Mouse (Mus musculus): ENCODE measurements around the gene Nup188. TPM values are rescaled to one million over a fixed set of nuclear protein-coding genes. Genes with fewer than 3 reads are reported as not detected.

The Nup188 gene
- total and polyA plus RNA-seq, 2 experiments from 2014 or later, result 11.9 to 32.6 TPM

GRCm38 (mm10) chr2:30335324-30335723 lies 49.1 kb downstream of the Nup188 start:
- no peaks in the 10 kb centered on the region for H3K4me1 ChIP-seq (ENCODE audit: insufficient read depth, low read length)
- no peaks in the 10 kb centered on the region for H3K9me3 ChIP-seq (ENCODE audit: low read length)
- H3K27ac ChIP-seq, result no peak overlapping the region
- peaks cover 71% of the 10 kb centered on the region for H3K36me3 ChIP-seq (ENCODE audit: insufficient read depth, low read length)
- no peak for TF ChIP-seq CTCF (IDR thresholded peaks at IDR 0.05; ENCODE audit: low read depth)
- WGBS, result 95% methylated on average over 2 of the region's 2 CpGs
- ATAC-seq (no peak), DNase-seq (ENCODE audit: low spot score) (no peak)
- H3K4me2 ChIP-seq (ENCODE audit: low read depth, low read length), result no peak overlapping the region
- no peak overlapping the region for H3K9ac ChIP-seq (replicated peaks; ENCODE audit: low read length)
- H3K27me3 ChIP-seq (ENCODE audit: insufficient read depth, low read length), result no peaks in the 10 kb centered on the region
- no peak overlapping the region for H3K4me3 ChIP-seq (ENCODE audit: low read length)

GRCm38 (mm10) chr2:30336174-30336915 lies 50.1 kb downstream of the Nup188 start:
- H3K4me3 ChIP-seq (ENCODE audit: low read length), result no peak overlapping the region
- H3K4me2 ChIP-seq (ENCODE audit: low read depth, low read length), result no peak overlapping the region
- H3K4me1 ChIP-seq (ENCODE audit: insufficient read depth, low read length), result no peaks in the 10 kb centered on the region
- WGBS, result 81% methylated on average over 16 of the region's 16 CpGs
- no peak overlapping the region for H3K9ac ChIP-seq (replicated peaks; ENCODE audit: low read length)
- H3K27ac ChIP-seq, result no peak overlapping the region
- no peak for TF ChIP-seq CTCF (IDR thresholded peaks at IDR 0.05; ENCODE audit: low read depth)
- no peaks in the 10 kb centered on the region for H3K27me3 ChIP-seq (ENCODE audit: insufficient read depth, low read length)
- ATAC-seq (no peak), DNase-seq (ENCODE audit: low spot score) (no peak)
- H3K36me3 ChIP-seq (ENCODE audit: insufficient read depth, low read length), result peaks cover 71% of the 10 kb centered on the region
- H3K9me3 ChIP-seq (ENCODE audit: low read length), result no peaks in the 10 kb centered on the region

GRCm38 (mm10) chr2:30337179-30337578 lies 51.0 kb downstream of the Nup188 start:
- no peak for ATAC-seq
- no peak overlapping the region for H3K4me2 ChIP-seq (ENCODE audit: low read depth, low read length)
- H3K36me3 ChIP-seq (ENCODE audit: insufficient read depth, low read length), result peaks cover 78% of the 10 kb centered on the region
- H3K9me3 ChIP-seq (ENCODE audit: low read length), result no peaks in the 10 kb centered on the region
- no peak overlapping the region for H3K9ac ChIP-seq (replicated peaks; ENCODE audit: low read length)
- TF ChIP-seq CTCF (IDR thresholded peaks at IDR 0.05; ENCODE audit: low read depth), result no peak
- H3K27me3 ChIP-seq (ENCODE audit: insufficient read depth, low read length), result no peaks in the 10 kb centered on the region
- H3K4me3 ChIP-seq (ENCODE audit: low read length), result no peak overlapping the region
- H3K4me1 ChIP-seq (ENCODE audit: insufficient read depth, low read length), result no peaks in the 10 kb centered on the region
- no peak for DNase-seq (ENCODE audit: low spot score)
- H3K27ac ChIP-seq, result no peak overlapping the region
- WGBS, result 93% methylated on average over 12 of the region's 12 CpGs

- Histone ChIP-seq H3K27ac (no peak overlapping the region), H3K27me3 (ENCODE audit: insufficient read depth, low read length) (no peaks in the 10 kb centered on the region), H3K4me2 (ENCODE audit: low read depth, low read length) (no peak overlapping the region), H3K4me3 (ENCODE audit: low read length) (no peak overlapping the region), H3K4me1 (ENCODE audit: insufficient read depth, low read length) (no peaks in the 10 kb centered on the region), H3K9ac (replicated peaks; ENCODE audit: low read length) (no peak overlapping the region), H3K9me3 (ENCODE audit: low read length) (no peaks in the 10 kb centered on the region), H3K36me3 (ENCODE audit: insufficient read depth, low read length) (peaks cover 70% of the 10 kb centered on the region)
- ATAC-seq (no peak), DNase-seq (ENCODE audit: low spot score) (no peak)
- TF ChIP-seq CTCF (IDR thresholded peaks at IDR 0.05; ENCODE audit: low read depth), result no peak
- WGBS, result 81% methylated on average over 3 of the region's 3 CpGs
These were observed 55.9 kb downstream of the Nup188 start for GRCm38 (mm10) chr2:30342061-30342460.

- DNase-seq (ENCODE audit: low spot score) (no peak), ATAC-seq (no peak)
- Histone ChIP-seq H3K4me1 (ENCODE audit: insufficient read depth, low read length) (no peaks in the 10 kb centered on the region), H3K27ac (no peak overlapping the region), H3K4me3 (ENCODE audit: low read length) (no peak overlapping the region), H3K4me2 (ENCODE audit: low read depth, low read length) (no peak overlapping the region), H3K27me3 (ENCODE audit: insufficient read depth, low read length) (no peaks in the 10 kb centered on the region), H3K9me3 (ENCODE audit: low read length) (no peaks in the 10 kb centered on the region), H3K9ac (replicated peaks; ENCODE audit: low read length) (no peak overlapping the region), H3K36me3 (ENCODE audit: insufficient read depth, low read length) (peaks cover 71% of the 10 kb centered on the region)
- TF ChIP-seq CTCF (IDR thresholded peaks at IDR 0.05; ENCODE audit: low read depth), result no peak
- WGBS, result 88% methylated on average over 7 of the region's 7 CpGs
These were observed 56.3 kb downstream of the Nup188 start for GRCm38 (mm10) chr2:30342544-30342943.

- Histone ChIP-seq H3K4me1 (ENCODE audit: insufficient read depth, low read length) (no peaks in the 10 kb centered on the region), H3K4me2 (ENCODE audit: low read depth, low read length) (no peak overlapping the region), H3K36me3 (ENCODE audit: insufficient read depth, low read length) (peaks cover 73% of the 10 kb centered on the region), H3K27me3 (ENCODE audit: insufficient read depth, low read length) (no peaks in the 10 kb centered on the region), H3K27ac (peak overlapping the region; percentile 26; the same call in 1 of the 2 replicates), H3K9ac (replicated peaks; ENCODE audit: low read length) (no peak overlapping the region), H3K9me3 (ENCODE audit: low read length) (no peaks in the 10 kb centered on the region), H3K4me3 (ENCODE audit: low read length) (no peak overlapping the region)
- DNase-seq (ENCODE audit: low spot score) (peak; percentile 43), ATAC-seq (peak; percentile 34; the same call in 1 of the 2 replicates)
- peak; percentile 25; the same call in 1 of the 2 replicates for TF ChIP-seq CTCF (IDR thresholded peaks at IDR 0.05; ENCODE audit: low read depth)
- WGBS, result 50% methylated on average over 14 of the region's 14 CpGs
These were observed 57.5 kb downstream of the Nup188 start for GRCm38 (mm10) chr2:30343601-30344137.

Measured in hindbrain, postnatal 0 days (tissue).